In genomic region chr14:102805936-102806923, GRCm38 (mm10) we compare ENCODE assay signal across 8 mouse cellular contexts.
DNase-seq lines count a peak whose midpoint lies in the region; ATAC-seq and TF ChIP-seq lines count a peak whose summit lies in the region.

No protein-coding gene starts in this region.

- no peaks in the 10 kb centered on the region for H3K36me3 ChIP-seq in kidney, embryonic 14.5 days (ENCODE audit: control insufficient read depth, insufficient read depth, low read length)
- H3K36me3 ChIP-seq in MEL (ENCODE audit: control insufficient read depth in 1 of 2, insufficient read depth in 2 of 2, low read length in 2 of 2) = peaks cover 0 to 3% of the 10 kb centered on the region in 2 experiments; a peak in 2 of 4 replicates
- no peaks in the 10 kb centered on the region for H3K36me3 ChIP-seq in liver, embryonic 12.5 days
- no peaks in the 10 kb centered on the region for H3K36me3 ChIP-seq in small intestine, adult 2 months (ENCODE audit: control insufficient read depth, insufficient read depth, low read length)

- no peak for TF ChIP-seq RAD21 in MEL (IDR thresholded peaks at IDR 0.05; ENCODE audit: low read depth, low read length)

- ATAC-seq in kidney, embryonic 14.5 days (ENCODE audit: low FRiP score, low TSS enrichment) = no peak
- peak; percentile 79 to 80 for ATAC-seq in hematopoietic stem cell, adult 5-6 weeks (replicated peaks in 1 of 2; ENCODE audit: insufficient read depth in 1 of 2, low FRiP score in 2 of 2, low TSS enrichment in 1 of 2, low read depth in 1 of 2, poor library complexity in 2 of 2, severe bottlenecking in 2 of 2)
- peak; percentile 83 for ATAC-seq in liver, embryonic 12.5 days

- WGBS in kidney, embryonic 14.5 days = 53% methylated on average over 21 of the region's 21 CpGs
- 18% methylated on average over 21 of the region's 21 CpGs for WGBS in liver, embryonic 12.5 days (ENCODE audit: insufficient replicate concordance)
- WGBS in small intestine, adult 2 months = 52% methylated on average over 21 of the region's 21 CpGs

- no peak overlapping the region for H3K27ac ChIP-seq in kidney, embryonic 14.5 days (ENCODE audit: low read depth, low read length)
- H3K27ac ChIP-seq in MEL (ENCODE audit: control insufficient read depth, low read depth, low read length) = peak overlapping the region; percentile 89
- peak overlapping the region; percentile 67 for H3K27ac ChIP-seq in liver, embryonic 12.5 days
- H3K27ac ChIP-seq in small intestine, adult 2 months (ENCODE audit: insufficient read depth, low read depth, low read length) = peak overlapping the region; percentile 57

- H3K79me2 ChIP-seq in MEL (ENCODE audit: control insufficient read depth, insufficient read depth, low read length, poor library complexity) = no peaks in the 10 kb centered on the region

- TF ChIP-seq EP300 in MEL (IDR thresholded peaks at IDR 0.05; ENCODE audit: low read depth in 1 of 2, low read length in 2 of 2) = 0 out of 4 replicates have a peak, but pooled peaks of 1 of the 2 experiments have one; percentile 22

- no peaks in the 10 kb centered on the region for H3K27me3 ChIP-seq in kidney, embryonic 14.5 days (ENCODE audit: control insufficient read depth, insufficient read depth, low read length)
- no peaks in the 10 kb centered on the region for H3K27me3 ChIP-seq in MEL (ENCODE audit: control insufficient read depth in 1 of 2, insufficient read depth in 2 of 2, low read length in 2 of 2)
- no peaks in the 10 kb centered on the region for H3K27me3 ChIP-seq in liver, embryonic 12.5 days (replicated peaks)
- no peaks in the 10 kb centered on the region for H3K27me3 ChIP-seq in small intestine, adult 2 months (ENCODE audit: control insufficient read depth, insufficient read depth, low read length)

- peak; percentile 54 for DNase-seq in kidney, adult 11 months
- DNase-seq in MEL (ENCODE audit: low read depth, low spot score) = peak; percentile 68
- DNase-seq in embryo, embryonic 9.5 days (ENCODE audit: extremely low spot score) = peak; percentile 36
- DNase-seq in cerebellum, adult 18-20 months = no peak

- H3K9ac ChIP-seq in kidney, embryonic 14.5 days (ENCODE audit: low read depth, low read length) = no peak overlapping the region
- H3K9ac ChIP-seq in MEL (ENCODE audit: control insufficient read depth, low read depth, low read length, poor library complexity, severe bottlenecking) = peak overlapping the region; percentile 53
- no peak overlapping the region for H3K9ac ChIP-seq in liver, embryonic 12.5 days

- H3K4me2 ChIP-seq in kidney, embryonic 14.5 days (replicated peaks; ENCODE audit: low read depth, low read length) = no peak overlapping the region
- peak overlapping the region; percentile 56 for H3K4me2 ChIP-seq in liver, embryonic 12.5 days

- H3K4me1 ChIP-seq in kidney, embryonic 14.5 days (ENCODE audit: control insufficient read depth, insufficient read depth, low read length) = no peaks in the 10 kb centered on the region
- H3K4me1 ChIP-seq in MEL (ENCODE audit: control insufficient read depth in 1 of 2, insufficient read depth in 2 of 2, low read length in 2 of 2) = peaks cover 5 to 21% of the 10 kb centered on the region in 2 experiments
- peaks cover 13% of the 10 kb centered on the region for H3K4me1 ChIP-seq in liver, embryonic 12.5 days
- no peaks in the 10 kb centered on the region for H3K4me1 ChIP-seq in small intestine, adult 2 months (ENCODE audit: control insufficient read depth, insufficient read depth, insufficient read length, low read length)

- H3K9me3 ChIP-seq in kidney, embryonic 14.5 days (ENCODE audit: control insufficient read depth, low read length) = no peaks in the 10 kb centered on the region; the same call in 1 of the 2 replicates
- no peaks in the 10 kb centered on the region for H3K9me3 ChIP-seq in MEL (replicated peaks; ENCODE audit: insufficient read depth, low read length)
- no peaks in the 10 kb centered on the region for H3K9me3 ChIP-seq in liver, embryonic 12.5 days (replicated peaks)

- no peak overlapping the region for H3K4me3 ChIP-seq in kidney, embryonic 14.5 days (ENCODE audit: low read length)
- peak overlapping the region; percentile 51 to 67 for H3K4me3 ChIP-seq in MEL (ENCODE audit: control insufficient read depth in 1 of 2, insufficient read depth in 1 of 2, low read depth in 2 of 2, low read length in 2 of 2)
- peak overlapping the region; percentile 32 for H3K4me3 ChIP-seq in liver, embryonic 12.5 days
- no peak overlapping the region for H3K4me3 ChIP-seq in small intestine, adult 2 months (ENCODE audit: low read depth, low read length)

- peak in 1 of 2 experiments; percentile 43; a peak in 1 of 4 replicates for TF ChIP-seq POLR2A in MEL (IDR thresholded peaks at IDR 0.05; ENCODE audit: control insufficient read depth in 1 of 2, insufficient read depth in 1 of 2, low read depth in 1 of 2, low read length in 2 of 2, poor library complexity in 1 of 2)
- TF ChIP-seq POLR2A in small intestine, adult 2 months (IDR thresholded peaks at IDR 0.05; ENCODE audit: low read depth, low read length) = no peak

- TF ChIP-seq CTCF in MEL (IDR thresholded peaks at IDR 0.05 in 2 of 3, conservative IDR thresholded peaks at IDR 0.05 in 1 of 3; ENCODE audit: control insufficient read depth in 1 of 3, insufficient read depth in 1 of 3, low read depth in 2 of 3, low read length in 3 of 3, poor library complexity in 1 of 3, severe bottlenecking in 1 of 3) = peak in 1 of 3 experiments; percentile 20; a peak in 1 of 6 replicates
- no peak for TF ChIP-seq CTCF in small intestine, adult 2 months (IDR thresholded peaks at IDR 0.05; ENCODE audit: extremely low read depth, insufficient read length, insufficient replicate concordance, low read depth, low read length)

TF ChIP-seq in MEL, 35 proteins besides CTCF, POLR2A, EP300 and RAD21:
- TF ChIP-seq CHD1 (IDR thresholded peaks at IDR 0.05; ENCODE audit: low read depth, low read length) = no peak; the same call in 1 of the 2 replicates
- TF ChIP-seq CHD2 (IDR thresholded peaks at IDR 0.05; ENCODE audit: low read length) = no peak
- no peak for TF ChIP-seq SMC3 (IDR thresholded peaks at IDR 0.05; ENCODE audit: low read depth, low read length)
- peak in 1 of 2 experiments; percentile 76; a peak in 2 of 4 replicates for TF ChIP-seq USF2 (IDR thresholded peaks at IDR 0.05; ENCODE audit: borderline replicate concordance in 1 of 2, insufficient read depth in 1 of 2, low read depth in 1 of 2, low read length in 2 of 2)
- peak; percentile 66; the same call in 1 of the 2 replicates for TF ChIP-seq MYC (IDR thresholded peaks at IDR 0.05; ENCODE audit: low read depth, low read length)
- TF ChIP-seq UBTF (IDR thresholded peaks at IDR 0.05; ENCODE audit: borderline replicate concordance, insufficient read depth, low read depth, low read length) = no peak
- no peak for TF ChIP-seq TAL1 (IDR thresholded peaks at IDR 0.05; ENCODE audit: low read length)
- no peak for TF ChIP-seq E2F4 (IDR thresholded peaks at IDR 0.05; ENCODE audit: borderline replicate concordance, low read depth, low read length)
- peak; percentile 94 for TF ChIP-seq USF1 (IDR thresholded peaks at IDR 0.05; ENCODE audit: low read depth, low read length)
- peak; percentile 53; the same call in 1 of the 2 replicates for TF ChIP-seq BHLHE40 (IDR thresholded peaks at IDR 0.05; ENCODE audit: borderline replicate concordance, low read depth, low read length)
- TF ChIP-seq MAX (IDR thresholded peaks at IDR 0.05; ENCODE audit: low read length) = peak; percentile 82
- 0 out of 2 replicates have a peak, but pooled peaks have one; percentile 9 for TF ChIP-seq ELF1 (IDR thresholded peaks at IDR 0.05; ENCODE audit: low read depth, low read length)
- TF ChIP-seq RCOR1 (IDR thresholded peaks at IDR 0.05; ENCODE audit: low read depth, low read length) = peak; percentile 63
- 0 out of 2 replicates have a peak, but pooled peaks have one; percentile 53 for TF ChIP-seq MXI1 (IDR thresholded peaks at IDR 0.05; ENCODE audit: low read depth, low read length)
- TF ChIP-seq NELFE (IDR thresholded peaks at IDR 0.05; ENCODE audit: low read depth, low read length) = peak; percentile 30; the same call in 1 of the 2 replicates
- peak; percentile 34; the same call in 1 of the 2 replicates for TF ChIP-seq HCFC1 (IDR thresholded peaks at IDR 0.05; ENCODE audit: low read depth, low read length)
- no peak for TF ChIP-seq ZC3H11A (IDR thresholded peaks at IDR 0.05; ENCODE audit: low read depth, low read length)
- no peak for TF ChIP-seq MYB (IDR thresholded peaks at IDR 0.05; ENCODE audit: low read depth, low read length)
- peak; percentile 64 for TF ChIP-seq GATA1 (IDR thresholded peaks at IDR 0.05; ENCODE audit: low read depth, low read length)
- 0 out of 2 replicates have a peak, but pooled peaks have one; percentile 20 for TF ChIP-seq TBP (IDR thresholded peaks at IDR 0.05; ENCODE audit: low read depth, low read length)
- peak; percentile 39; the same call in 1 of the 2 replicates for TF ChIP-seq ETS1 (IDR thresholded peaks at IDR 0.05; ENCODE audit: low read depth, low read length)

Comparison
In these comparisons a context has a peak if more than half of its experiments do, and no peak if none do; other contexts are left out.
1. DNase-seq: peak in kidney, adult 11 months (single experiment), MEL (single experiment) and embryo, embryonic 9.5 days (single experiment); none in cerebellum, adult 18-20 months (0 of 2).
2. H3K4me3 ChIP-seq: peak in MEL (2 of 2) and liver, embryonic 12.5 days (single experiment); none in kidney, embryonic 14.5 days (single experiment) and small intestine, adult 2 months (single experiment).